Mouse (Mus musculus) bone marrow, adult 2 months (tissue): Measurements from ENCODE around the gene Tprn. TPM values are rescaled to one million over a fixed set of nuclear protein-coding genes. Genes with fewer than 3 reads are reported as not detected.
A peak's percentile ranks its signal among the peaks of the same experiment; 100 is the strongest.

Experiments
- H3K27ac ChIP-seq: fragments of 200-500 bp; 2 replicates; pipeline ENCODE4 v1.5.1; 2012; ENCODE audit warnings: low read depth, mild to moderate bottlenecking, control low read depth, inconsistent platforms, low read length; ENCODE audit not compliant: control insufficient read depth, poor library complexity, insufficient read depth
- H3K4me1 ChIP-seq: fragments of 200-500 bp; 2 replicates; pipeline ENCODE4 v1.6.1; 2011; ENCODE audit warnings: low read length; ENCODE audit not compliant: control insufficient read depth, insufficient read depth
- H3K4me3 ChIP-seq: fragments of 200-500 bp; replicated peaks from 2 replicates; pipeline ENCODE3; 2011; ENCODE audit warnings: mild to moderate bottlenecking, low read depth, low read length, control low read depth; ENCODE audit not compliant: control insufficient read depth
- CTCF ChIP-seq: fragments of 200-500 bp; IDR thresholded peaks from 2 replicates; pipeline ENCODE4 v1.5.1; 2011; ENCODE audit warnings: low read length, control low read depth; ENCODE audit not compliant: control insufficient read depth, insufficient read depth
- POLR2A ChIP-seq: fragments of 200-500 bp; IDR thresholded peaks from 2 replicates; pipeline ENCODE4 v1.6.1; 2011; ENCODE audit warnings: low read depth, mild to moderate bottlenecking, control low read depth, low read length, borderline replicate concordance; ENCODE audit not compliant: control insufficient read depth
- WGBS: fragments of 180-500 bp; shearing (Covaris S2); methylation state at CpG from one replicate; pipeline ENCODE4 v1.1.7; 2018; 5-methylcytosine and 5-hydroxymethylcytosine counted together
- polyA plus RNA-seq: library from polyadenylated mRNA; stranded (reverse); fragments of >200 nt; gene quantifications from 2 replicates; pipeline ENCODE4 v1.2.4, GENCODE M21; 2011; ENCODE audit warnings: low replicate concordance; ENCODE audit not compliant: missing spikeins, insufficient read depth, insufficient read length

Tprn gene
- polyA plus RNA-seq, 1 experiment, result 17.5 TPM

DNA sequence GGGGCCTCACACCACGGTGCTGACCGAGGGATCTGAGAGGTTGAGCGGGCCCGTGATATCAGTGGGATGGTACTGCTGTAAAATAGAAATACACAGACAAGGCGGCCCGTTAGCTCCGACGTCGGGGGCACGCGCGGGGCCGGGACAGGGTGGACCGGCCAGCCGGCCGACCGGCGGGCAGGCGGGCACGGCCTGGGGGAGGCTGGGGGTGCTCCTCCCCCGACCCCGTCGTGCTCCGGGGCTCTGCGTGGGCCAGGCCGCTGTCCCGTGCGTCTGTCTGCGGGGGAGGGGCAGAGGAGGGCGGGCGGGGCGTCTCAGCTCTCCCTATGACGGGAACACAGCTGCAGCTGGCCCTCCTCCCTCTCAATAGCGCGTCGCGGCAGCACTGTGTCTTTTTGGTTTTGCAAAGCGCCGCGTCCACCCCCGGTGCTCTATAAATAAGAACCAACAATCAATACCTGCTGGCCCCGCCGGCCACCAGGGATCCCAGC, 29.7 kb downstream of the Tprn start:
- H3K4me1 ChIP-seq, result no peaks in the 10 kb centered on the region
- H3K4me3 ChIP-seq, result no peak overlapping the region
- no peak overlapping the region for H3K27ac ChIP-seq
- 8% methylated on average over 43 of the region's 43 CpGs for WGBS
- TF ChIP-seq CTCF (no peak), POLR2A (no peak)

GRCm38 (mm10) chr2:25292856-25293255, 30.4 kb downstream of the Tprn start:
- Histone ChIP-seq H3K4me1 (no peaks in the 10 kb centered on the region), H3K4me3 (no peak overlapping the region), H3K27ac (no peak overlapping the region)
- WGBS, result 0% methylated on average over 1 of the region's 1 CpGs
- TF ChIP-seq CTCF (peak; percentile 77), POLR2A (no peak)

DNA sequence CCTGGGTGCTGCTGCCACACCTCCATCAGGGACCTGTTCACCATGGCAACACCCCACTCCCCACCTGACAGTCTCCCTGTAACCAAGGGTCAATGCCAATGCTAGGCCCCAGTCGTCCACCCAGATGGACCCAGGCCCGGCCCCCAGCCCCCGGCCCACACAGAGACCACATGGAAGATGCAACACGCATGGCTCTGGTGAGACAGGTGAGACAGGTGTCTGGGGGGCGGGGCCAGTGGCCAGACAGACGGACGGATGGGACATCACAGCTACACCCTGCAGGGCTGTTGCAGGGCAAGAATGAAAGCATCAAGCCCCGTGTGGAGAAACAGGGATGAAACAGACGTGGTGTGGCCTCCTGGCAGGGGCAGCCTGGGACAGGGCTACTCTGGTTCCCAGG, 31.3 kb downstream of the Tprn start:
- no peak for TF ChIP-seq CTCF
- TF ChIP-seq POLR2A, result no peak
- 75% methylated on average over 9 of the region's 9 CpGs for WGBS

DNA sequence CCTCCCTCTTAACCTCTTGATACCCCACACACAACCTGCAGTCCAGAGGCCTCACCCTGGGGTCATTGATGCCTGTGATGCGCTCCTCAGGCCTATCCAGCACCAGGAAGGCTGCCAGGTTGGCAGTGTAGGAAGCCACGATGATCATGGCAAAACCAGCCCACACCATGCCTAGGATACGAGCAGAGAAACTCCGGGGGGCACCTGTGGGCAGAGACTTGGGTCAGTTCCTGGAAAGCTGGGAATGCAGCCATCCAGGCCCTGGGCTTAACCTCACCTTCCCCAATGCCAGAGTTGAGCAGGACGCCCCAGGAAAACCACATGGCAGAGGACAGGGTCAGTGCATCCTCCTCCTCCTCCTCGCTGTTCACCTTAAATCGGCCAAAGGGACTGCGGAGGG, 34.7 kb downstream of the Tprn start:
- Histone ChIP-seq H3K4me1 (no peaks in the 10 kb centered on the region), H3K4me3 (no peak overlapping the region), H3K27ac (no peak overlapping the region)
- WGBS, result 69% methylated on average over 8 of the region's 8 CpGs
- TF ChIP-seq POLR2A, result no peak
- TF ChIP-seq CTCF, result no peak

More for the DNA sequence above, 31.3 kb downstream of the Tprn start:
- no peaks in the 10 kb centered on the region for H3K4me1 ChIP-seq
- H3K27ac ChIP-seq, result no peak overlapping the region
- no peak overlapping the region for H3K4me3 ChIP-seq

- TF ChIP-seq POLR2A (no peak), CTCF (no peak)
- Histone ChIP-seq H3K4me1 (no peaks in the 10 kb centered on the region), H3K27ac (no peak overlapping the region), H3K4me3 (no peak overlapping the region)
- whole genome bisulfite sequencing, result 69% methylated on average over 10 of the region's 10 CpGs
Observed at GRCm38 (mm10) chr2:25298046-25298445, 35.6 kb downstream of the Tprn start.

- Histone ChIP-seq H3K27ac (no peak overlapping the region), H3K4me1 (no peaks in the 10 kb centered on the region), H3K4me3 (no peak overlapping the region)
- WGBS, result 51% methylated on average over 3 of the region's 3 CpGs
- no peak for TF ChIP-seq CTCF
- TF ChIP-seq POLR2A, result no peak
Observed at GRCm38 (mm10) chr2:25303452-25303851, 41.0 kb downstream of the Tprn start.

GRCm38 (mm10) chr2:25303931-25304656, 41.7 kb downstream of the Tprn start:
- 58% methylated on average over 7 of the region's 7 CpGs for WGBS
- Histone ChIP-seq H3K4me3 (no peak overlapping the region), H3K4me1 (no peaks in the 10 kb centered on the region), H3K27ac (no peak overlapping the region)
- TF ChIP-seq CTCF (no peak), POLR2A (no peak)

- Histone ChIP-seq H3K4me3 (no peak overlapping the region), H3K4me1 (no peaks in the 10 kb centered on the region), H3K27ac (no peak overlapping the region)
- WGBS, result 2% methylated on average over 45 of the region's 45 CpGs
- no peak for TF ChIP-seq CTCF
- TF ChIP-seq POLR2A, result 0 out of 2 replicates have a peak, but pooled peaks have one; percentile 12
Observed at GRCm38 (mm10) chr2:25304657-25305541, 42.5 kb downstream of the Tprn start.
